Mouse (Mus musculus): Measurements from ENCODE around the gene Epb41l1. TPM values are rescaled to one million over a fixed set of nuclear protein-coding genes. Genes with fewer than 3 reads are reported as not detected.

Epb41l1 gene
- polyA plus RNA-seq, 1 experiment from 2014 or later, result 0.67 TPM

- Histone ChIP-seq H3K27ac (ENCODE audit: low read length) (no peak overlapping the region), H3K4me1 (ENCODE audit: control insufficient read depth, low read depth, low read length) (no peaks in the 10 kb centered on the region), H3K9me3 (replicated peaks; ENCODE audit: control insufficient read depth, low read length) (no peaks in the 10 kb centered on the region), H3K27me3 (ENCODE audit: control insufficient read depth, insufficient read depth, low read depth, low read length) (no peaks in the 10 kb centered on the region), H3K9ac (ENCODE audit: low read depth, low read length) (no peak overlapping the region), H3K4me2 (ENCODE audit: low read depth, low read length) (no peak overlapping the region), H3K4me3 (ENCODE audit: low read depth, low read length) (no peak overlapping the region), H3K36me3 (ENCODE audit: control insufficient read depth, insufficient read depth) (peaks cover 13% of the 10 kb centered on the region)
- 72% methylated on average over 3 of the region's 3 CpGs for WGBS (ENCODE audit: insufficient replicate concordance)
- no peak for ATAC-seq (ENCODE audit: low read depth)
These were observed 148.6 kb downstream of the Epb41l1 start for GRCm38 (mm10) chr2:156569261-156569660.

DNA sequence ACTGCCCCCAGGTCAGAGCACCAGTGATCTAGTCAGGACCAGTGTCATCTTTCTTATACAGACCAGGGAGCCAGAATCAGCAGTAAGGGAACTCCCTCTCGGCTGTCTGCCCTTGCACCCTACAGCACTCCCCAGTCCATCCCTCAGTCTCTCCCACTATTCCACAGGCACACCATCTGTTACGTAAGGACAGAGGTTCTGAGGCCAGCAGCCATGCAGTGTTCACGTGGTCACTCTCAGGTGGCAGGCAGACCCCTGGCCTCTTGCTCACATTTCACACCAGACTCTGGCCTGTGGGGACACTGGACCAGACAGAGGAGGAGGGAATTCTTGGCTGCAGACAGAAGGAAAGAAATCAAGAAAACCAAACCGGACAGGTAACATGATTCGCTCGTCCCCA is 150.8 kb downstream of the Epb41l1 start:
- Histone ChIP-seq H3K9ac (ENCODE audit: low read depth, low read length) (no peak overlapping the region), H3K4me3 (ENCODE audit: low read depth, low read length) (no peak overlapping the region), H3K4me1 (ENCODE audit: control insufficient read depth, low read depth, low read length) (no peaks in the 10 kb centered on the region), H3K27ac (ENCODE audit: low read length) (no peak overlapping the region), H3K27me3 (ENCODE audit: control insufficient read depth, insufficient read depth, low read depth, low read length) (no peaks in the 10 kb centered on the region), H3K36me3 (ENCODE audit: control insufficient read depth, insufficient read depth) (peaks cover 13% of the 10 kb centered on the region), H3K9me3 (replicated peaks; ENCODE audit: control insufficient read depth, low read length) (no peaks in the 10 kb centered on the region), H3K4me2 (ENCODE audit: low read depth, low read length) (no peak overlapping the region)
- 63% methylated on average over 6 of the region's 6 CpGs for WGBS (ENCODE audit: insufficient replicate concordance)
- ATAC-seq (ENCODE audit: low read depth), result no peak

DNA sequence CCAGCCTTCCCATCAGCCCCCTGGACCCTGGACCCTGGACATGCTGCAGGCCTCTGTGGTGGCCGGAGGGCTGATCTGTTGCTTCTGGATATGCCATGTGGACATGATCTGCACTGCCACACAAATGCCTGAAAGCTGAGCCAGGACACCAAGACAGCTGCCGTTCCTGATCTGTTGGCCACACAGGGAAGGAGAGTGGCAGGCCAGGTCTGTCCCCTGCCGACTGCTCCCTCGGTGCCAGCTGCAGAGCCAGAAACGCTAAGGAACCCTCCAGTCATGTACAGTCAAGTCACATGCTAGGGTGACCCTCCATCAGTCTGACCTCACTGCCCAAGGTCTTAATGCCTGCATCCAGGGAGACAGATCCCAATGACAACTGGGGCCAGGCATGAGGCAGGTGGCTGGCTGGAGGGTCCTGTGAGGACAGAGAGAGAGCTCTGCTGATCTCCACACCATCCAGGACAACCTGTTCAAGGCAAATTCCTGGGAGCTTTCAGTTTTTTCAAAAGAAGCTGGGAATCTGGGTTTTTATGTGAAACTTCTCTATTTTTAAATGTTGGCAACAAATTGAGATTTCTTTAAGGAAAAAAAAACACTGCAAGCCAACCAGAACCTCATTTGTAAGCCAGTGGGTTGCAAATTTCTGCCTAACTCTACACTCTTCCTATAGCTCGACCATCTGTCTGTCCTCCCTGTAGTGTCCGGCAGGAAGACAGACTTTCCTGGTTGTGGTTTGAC is 156.3 kb downstream of the Epb41l1 start:
- Histone ChIP-seq H3K4me1 (ENCODE audit: control insufficient read depth, low read depth, low read length) (no peaks in the 10 kb centered on the region), H3K36me3 (ENCODE audit: control insufficient read depth, insufficient read depth) (no peaks in the 10 kb centered on the region), H3K4me2 (ENCODE audit: low read depth, low read length) (no peak overlapping the region), H3K9ac (ENCODE audit: low read depth, low read length) (no peak overlapping the region), H3K4me3 (ENCODE audit: low read depth, low read length) (no peak overlapping the region), H3K9me3 (replicated peaks; ENCODE audit: control insufficient read depth, low read length) (no peaks in the 10 kb centered on the region), H3K27ac (ENCODE audit: low read length) (no peak overlapping the region), H3K27me3 (ENCODE audit: control insufficient read depth, insufficient read depth, low read depth, low read length) (no peaks in the 10 kb centered on the region)
- WGBS (ENCODE audit: insufficient replicate concordance), result 58% methylated on average over 7 of the region's 7 CpGs
- ATAC-seq (ENCODE audit: low read depth), result no peak

DNA sequence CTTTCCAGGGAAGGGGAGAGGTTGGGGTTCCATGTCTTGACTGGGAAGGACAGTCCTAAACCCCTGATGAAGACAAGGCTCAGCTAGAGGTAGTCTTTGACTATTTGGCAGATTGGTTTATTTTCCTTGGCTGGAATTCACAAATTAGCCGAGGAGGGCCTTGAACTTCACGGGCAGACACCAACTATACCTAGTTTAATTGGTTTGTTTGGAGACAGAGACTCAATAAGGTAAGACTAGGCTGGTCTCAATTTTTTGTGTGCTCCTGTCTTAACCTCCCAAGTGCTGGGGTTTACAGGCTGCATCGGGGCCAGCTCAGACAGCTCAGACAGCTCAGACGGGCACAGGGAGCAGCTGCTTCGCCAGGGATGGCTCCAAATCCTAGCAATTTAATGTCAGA is 159.8 kb downstream of the Epb41l1 start:
- 54% methylated on average over 5 of the region's 5 CpGs for WGBS (ENCODE audit: insufficient replicate concordance)
- Histone ChIP-seq H3K4me3 (ENCODE audit: low read depth, low read length) (no peak overlapping the region), H3K9ac (ENCODE audit: low read depth, low read length) (no peak overlapping the region)

DNA sequence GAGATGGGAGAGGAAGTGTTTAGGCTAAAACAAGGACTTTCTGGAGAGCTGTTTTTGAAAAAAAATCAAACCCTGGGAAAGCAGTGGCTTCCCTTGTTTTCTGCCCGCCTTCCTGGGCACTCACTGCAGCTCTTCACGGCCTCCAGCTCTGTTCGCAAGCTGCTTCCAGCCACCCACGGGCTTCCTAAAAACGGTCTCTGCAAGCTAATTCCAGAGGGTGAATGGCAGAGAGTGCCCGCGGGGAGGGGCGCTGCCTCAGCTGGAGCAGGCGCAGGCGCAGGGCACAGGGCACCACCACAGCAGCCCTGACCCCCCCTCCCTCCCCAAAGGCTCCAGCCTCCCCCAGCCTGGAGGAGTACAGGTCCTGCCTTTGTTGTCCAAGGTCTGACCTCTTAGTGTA is 160.5 kb downstream of the Epb41l1 start:
- Histone ChIP-seq H3K27ac (ENCODE audit: low read length) (no peak overlapping the region), H3K9me3 (replicated peaks; ENCODE audit: control insufficient read depth, low read length) (no peaks in the 10 kb centered on the region), H3K9ac (ENCODE audit: low read depth, low read length) (no peak overlapping the region), H3K4me1 (ENCODE audit: control insufficient read depth, low read depth, low read length) (no peaks in the 10 kb centered on the region), H3K27me3 (ENCODE audit: control insufficient read depth, insufficient read depth, low read depth, low read length) (no peaks in the 10 kb centered on the region), H3K36me3 (ENCODE audit: control insufficient read depth, insufficient read depth) (no peaks in the 10 kb centered on the region), H3K4me3 (ENCODE audit: low read depth, low read length) (no peak overlapping the region), H3K4me2 (ENCODE audit: low read depth, low read length) (no peak overlapping the region)
- ATAC-seq (ENCODE audit: low read depth), result no peak
- 45% methylated on average over 10 of the region's 10 CpGs for WGBS (ENCODE audit: insufficient replicate concordance)

More for the DNA sequence above, 159.8 kb downstream of the Epb41l1 start:
- Histone ChIP-seq H3K4me1 (ENCODE audit: control insufficient read depth, low read depth, low read length) (no peaks in the 10 kb centered on the region), H3K4me2 (ENCODE audit: low read depth, low read length) (no peak overlapping the region), H3K27ac (ENCODE audit: low read length) (no peak overlapping the region), H3K27me3 (ENCODE audit: control insufficient read depth, insufficient read depth, low read depth, low read length) (no peaks in the 10 kb centered on the region), H3K36me3 (ENCODE audit: control insufficient read depth, insufficient read depth) (no peaks in the 10 kb centered on the region), H3K9me3 (replicated peaks; ENCODE audit: control insufficient read depth, low read length) (no peaks in the 10 kb centered on the region)
- ATAC-seq (ENCODE audit: low read depth), result no peak

DNA sequence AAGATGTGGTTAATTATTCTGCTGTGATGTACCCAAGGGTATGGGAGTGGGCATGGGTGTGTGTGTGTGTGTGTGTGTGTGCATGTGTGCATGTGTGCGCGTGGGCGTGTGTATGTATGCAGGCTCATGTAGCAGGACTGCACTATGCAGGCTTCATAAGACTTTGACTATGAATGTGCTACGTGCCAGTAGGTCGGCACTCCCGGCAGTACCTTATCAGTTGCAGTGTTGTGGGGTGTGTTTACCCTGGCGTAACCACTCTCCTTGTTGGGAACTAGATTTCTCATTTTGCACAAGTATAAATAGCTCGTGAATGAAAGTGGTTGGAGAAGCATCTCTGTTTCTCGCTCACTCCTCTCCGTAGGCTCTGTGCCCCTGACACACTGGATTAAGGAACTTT is 162.2 kb downstream of the Epb41l1 start:
- H3K27ac ChIP-seq (ENCODE audit: low read length), result no peak overlapping the region
- ATAC-seq (ENCODE audit: low read depth), result no peak

DNA sequence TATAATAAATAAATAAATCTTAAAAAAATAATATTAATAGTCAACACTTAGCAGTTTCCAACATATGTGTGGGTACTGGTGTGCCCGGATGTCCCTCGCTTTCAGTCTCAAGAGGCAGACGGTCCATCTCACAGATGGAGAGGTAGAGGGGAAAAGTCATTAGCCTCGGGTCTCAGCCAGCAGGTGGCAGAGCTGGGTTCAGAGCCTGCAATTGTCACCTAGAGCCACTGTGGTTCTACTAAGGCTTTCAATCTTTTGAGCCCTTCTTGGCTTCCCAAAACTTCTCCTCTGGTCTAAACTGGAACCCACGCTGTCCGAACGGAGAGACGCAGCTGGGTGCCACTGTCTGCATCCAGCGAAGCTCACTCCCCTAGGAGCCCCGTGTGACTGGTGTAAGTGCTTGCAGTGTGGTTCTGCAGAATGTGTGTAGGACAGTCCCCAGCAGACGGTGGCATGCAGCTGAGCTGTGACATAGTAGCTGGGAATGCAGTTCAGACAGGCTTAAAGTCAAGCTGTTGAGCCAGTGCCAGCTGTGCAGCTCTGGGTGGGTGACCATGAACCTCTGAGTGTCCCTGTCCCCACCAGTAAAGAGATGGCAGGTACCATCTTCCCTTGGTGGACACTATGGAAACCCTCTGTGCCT is 163.6 kb downstream of the Epb41l1 start:
- no peak overlapping the region for H3K4me2 ChIP-seq (ENCODE audit: low read depth, low read length)
- no peak overlapping the region for H3K9ac ChIP-seq (ENCODE audit: low read depth, low read length)
- no peak for ATAC-seq (ENCODE audit: low read depth)
- no peaks in the 10 kb centered on the region for H3K27me3 ChIP-seq (ENCODE audit: control insufficient read depth, insufficient read depth, low read depth, low read length)
- no peak overlapping the region for H3K27ac ChIP-seq (ENCODE audit: low read length)
- no peaks in the 10 kb centered on the region for H3K4me1 ChIP-seq (ENCODE audit: control insufficient read depth, low read depth, low read length)
- WGBS (ENCODE audit: insufficient replicate concordance), result 48% methylated on average over 11 of the region's 11 CpGs
- H3K9me3 ChIP-seq (replicated peaks; ENCODE audit: control insufficient read depth, low read length), result no peaks in the 10 kb centered on the region
- no peak overlapping the region for H3K4me3 ChIP-seq (ENCODE audit: low read depth, low read length)
- H3K36me3 ChIP-seq (ENCODE audit: control insufficient read depth, insufficient read depth), result no peaks in the 10 kb centered on the region

More for the DNA sequence above, 162.2 kb downstream of the Epb41l1 start:
- no peaks in the 10 kb centered on the region for H3K36me3 ChIP-seq (ENCODE audit: control insufficient read depth, insufficient read depth)
- no peak overlapping the region for H3K4me3 ChIP-seq (ENCODE audit: low read depth, low read length)
- H3K4me2 ChIP-seq (ENCODE audit: low read depth, low read length), result no peak overlapping the region
- no peak overlapping the region for H3K9ac ChIP-seq (ENCODE audit: low read depth, low read length)
- H3K9me3 ChIP-seq (replicated peaks; ENCODE audit: control insufficient read depth, low read length), result no peaks in the 10 kb centered on the region
- no peaks in the 10 kb centered on the region for H3K27me3 ChIP-seq (ENCODE audit: control insufficient read depth, insufficient read depth, low read depth, low read length)
- 57% methylated on average over 10 of the region's 10 CpGs for WGBS (ENCODE audit: insufficient replicate concordance)
- H3K4me1 ChIP-seq (ENCODE audit: control insufficient read depth, low read depth, low read length), result no peaks in the 10 kb centered on the region

DNA sequence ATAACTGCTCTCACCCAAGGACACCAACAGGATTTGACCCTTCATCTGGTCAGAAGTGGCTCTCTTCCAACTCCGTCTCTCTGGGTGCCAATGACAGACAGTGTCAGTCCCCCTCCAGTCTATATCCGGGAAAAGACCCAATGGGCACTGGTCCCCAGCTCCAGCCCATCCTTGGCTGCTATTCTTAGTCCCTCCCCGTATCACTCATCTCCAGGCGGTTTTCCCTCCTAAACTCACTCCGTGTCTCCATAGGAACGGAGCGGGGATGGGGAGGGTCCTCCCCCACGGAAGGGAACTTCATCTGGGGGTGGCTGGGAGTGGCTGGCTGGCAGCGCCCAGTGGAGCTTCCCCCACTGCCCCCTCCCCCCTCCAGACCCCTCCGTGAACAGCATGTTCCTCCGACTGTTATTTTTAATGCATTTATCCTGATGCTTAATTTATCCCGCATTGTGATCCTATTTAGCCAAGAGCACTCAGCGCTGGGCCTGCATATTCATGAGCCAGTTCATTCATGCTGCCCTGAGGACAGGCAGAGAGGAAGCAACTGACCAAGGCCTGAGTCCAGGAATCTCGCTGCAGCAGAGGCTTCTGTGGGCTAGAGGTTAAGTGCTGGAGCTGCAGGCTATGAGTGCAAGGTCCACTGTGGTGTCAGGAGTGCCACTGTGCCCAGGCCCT is 164.2 kb downstream of the Epb41l1 start:
- 47% methylated on average over 14 of the region's 14 CpGs for WGBS (ENCODE audit: insufficient replicate concordance)
- ATAC-seq (ENCODE audit: low read depth), result no peak
- Histone ChIP-seq H3K36me3 (ENCODE audit: control insufficient read depth, insufficient read depth) (no peaks in the 10 kb centered on the region), H3K4me2 (ENCODE audit: low read depth, low read length) (no peak overlapping the region), H3K27ac (ENCODE audit: low read length) (no peak overlapping the region), H3K4me1 (ENCODE audit: control insufficient read depth, low read depth, low read length) (no peaks in the 10 kb centered on the region), H3K4me3 (ENCODE audit: low read depth, low read length) (no peak overlapping the region), H3K27me3 (ENCODE audit: control insufficient read depth, insufficient read depth, low read depth, low read length) (no peaks in the 10 kb centered on the region), H3K9ac (ENCODE audit: low read depth, low read length) (no peak overlapping the region), H3K9me3 (replicated peaks; ENCODE audit: control insufficient read depth, low read length) (no peaks in the 10 kb centered on the region)

DNA sequence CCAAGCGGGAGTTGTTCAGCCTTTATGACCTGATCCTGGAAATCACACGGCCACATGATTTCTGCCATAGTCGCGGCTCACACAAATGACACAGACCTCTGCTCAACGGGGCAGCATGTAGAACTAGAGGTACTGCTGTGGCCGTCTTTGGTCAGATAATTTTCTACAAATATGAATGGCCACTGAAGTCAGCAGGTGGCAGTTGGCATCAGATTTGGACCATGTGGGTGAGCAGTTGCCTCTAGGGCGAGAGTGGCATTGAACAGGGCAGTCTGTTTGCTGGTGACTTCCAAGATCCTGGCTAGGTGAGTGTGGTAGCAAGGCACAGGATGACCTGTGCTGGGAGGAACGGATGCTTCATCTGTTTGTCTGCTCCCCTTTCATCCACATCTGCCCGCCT is 168.8 kb downstream of the Epb41l1 start:
- WGBS (ENCODE audit: insufficient replicate concordance), result 71% methylated on average over 9 of the region's 9 CpGs
- Histone ChIP-seq H3K9me3 (replicated peaks; ENCODE audit: control insufficient read depth, low read length) (no peaks in the 10 kb centered on the region), H3K4me2 (ENCODE audit: low read depth, low read length) (no peak overlapping the region), H3K9ac (ENCODE audit: low read depth, low read length) (no peak overlapping the region), H3K4me3 (ENCODE audit: low read depth, low read length) (no peak overlapping the region), H3K27me3 (ENCODE audit: control insufficient read depth, insufficient read depth, low read depth, low read length) (no peaks in the 10 kb centered on the region), H3K4me1 (ENCODE audit: control insufficient read depth, low read depth, low read length) (no peaks in the 10 kb centered on the region), H3K36me3 (ENCODE audit: control insufficient read depth, insufficient read depth) (no peaks in the 10 kb centered on the region), H3K27ac (ENCODE audit: low read length) (no peak overlapping the region)
- ATAC-seq (ENCODE audit: low read depth), result no peak

Data from liver, embryonic 16.5 days (tissue).